Comparison of ENCODE assay signal across 26 mouse cellular contexts in genomic region chr10:105477623-105478238, GRCm38 (mm10).
DNase-seq lines count a peak whose midpoint lies in the region; ATAC-seq and TF ChIP-seq lines count a peak whose summit lies in the region.
"Had no signal": no experiment of that assay in that cellular context is flagged by ENCODE, and none has a peak within 500 bp of the region (broad histone marks: within the 10 kb centered on the region; RNA-seq: fewer than 3 reads in every experiment).

No protein-coding gene starts in this region.

- peak overlapping the region; percentile 39 for H3K4me3 ChIP-seq in cerebellum, adult 2 months (replicated peaks; ENCODE audit: insufficient read depth, low read depth, low read length)
- no peak overlapping the region for H3K4me3 ChIP-seq in hindbrain, embryonic 16.5 days (ENCODE audit: low read length)
- no peak overlapping the region for H3K4me3 ChIP-seq in hindbrain, embryonic 14.5 days (replicated peaks; ENCODE audit: low read length)
- no peak overlapping the region for H3K4me3 ChIP-seq in layer of hippocampus, adult 2 months
- no peak overlapping the region for H3K4me3 ChIP-seq in gastrocnemius, adult 2 months
- H3K4me3 ChIP-seq: embryonic facial prominence, embryonic 12.5 days; erythroblast, embryonic 14.5 days; forebrain, embryonic 13.5 days; heart, embryonic 15.5 days; intestine, embryonic 15.5 days; kidney, embryonic 15.5 days; megakaryocyte, embryonic 14.5 days; midbrain, embryonic 15.5 days; neural tube, embryonic 15.5 days; stomach, embryonic 15.5 days had no signal

- no peak overlapping the region for H3K4me2 ChIP-seq in hindbrain, embryonic 16.5 days (ENCODE audit: low read length)
- H3K4me2 ChIP-seq in hindbrain, embryonic 14.5 days (replicated peaks), result no peak overlapping the region
- H3K4me2 ChIP-seq: embryonic facial prominence, embryonic 12.5 days; forebrain, embryonic 13.5 days; heart, embryonic 15.5 days; intestine, embryonic 15.5 days; kidney, embryonic 15.5 days; liver, embryonic 11.5 days; midbrain, embryonic 15.5 days; neural tube, embryonic 15.5 days; stomach, embryonic 15.5 days had no signal

- ATAC-seq in hindbrain, embryonic 16.5 days, result 0 out of 2 replicates have a peak, but pooled peaks have one; percentile 24
- ATAC-seq in hindbrain, embryonic 14.5 days (ENCODE audit: low FRiP score), result no peak
- ATAC-seq: activated CD4-positive, CD25-positive, alpha-beta regulatory T cell, adult 4 months; CD4-positive, CD25-positive, alpha-beta regulatory T cell, adult 4 months; forebrain, embryonic 13.5 days; intestine, embryonic 15.5 days; midbrain, embryonic 15.5 days had no signal

- no peak for TF ChIP-seq POLR2A in cerebellum, adult 2 months (IDR thresholded peaks at IDR 0.05; ENCODE audit: borderline replicate concordance, insufficient read depth, low read length)

- H3K9ac ChIP-seq in hindbrain, embryonic 16.5 days (ENCODE audit: low read depth, low read length), result no peak overlapping the region
- H3K9ac ChIP-seq in hindbrain, embryonic 14.5 days, result no peak overlapping the region
- H3K9ac ChIP-seq: embryonic facial prominence, embryonic 12.5 days; forebrain, embryonic 13.5 days; heart, embryonic 15.5 days; intestine, embryonic 15.5 days; kidney, embryonic 15.5 days; midbrain, embryonic 15.5 days; neural tube, embryonic 15.5 days; stomach, embryonic 15.5 days had no signal

- 38% methylated on average over 18 of the region's 18 CpGs for WGBS in cerebellum, adult 2 months
- 76% methylated on average over 18 of the region's 18 CpGs for WGBS in hindbrain, embryonic 16.5 days
- 84% methylated on average over 18 of the region's 18 CpGs for WGBS in hindbrain, embryonic 14.5 days

- peaks cover 12% of the 10 kb centered on the region; the same call in 1 of the 2 replicates for H3K4me1 ChIP-seq in cerebellum, adult 2 months (ENCODE audit: control insufficient read depth, insufficient read depth, low read length)
- peaks cover 9% of the 10 kb centered on the region; the same call in 1 of the 2 replicates for H3K4me1 ChIP-seq in hindbrain, embryonic 16.5 days (ENCODE audit: control insufficient read depth, insufficient read depth, low read depth, low read length)
- H3K4me1 ChIP-seq in hindbrain, embryonic 14.5 days (replicated peaks; ENCODE audit: control insufficient read depth, insufficient read depth, low read length), result peaks cover 23% of the 10 kb centered on the region
- H3K4me1 ChIP-seq: embryonic facial prominence, embryonic 12.5 days; intestine, embryonic 15.5 days; megakaryocyte, embryonic 14.5 days; stomach, embryonic 15.5 days had no signal

- no peaks in the 10 kb centered on the region for H3K9me3 ChIP-seq in hindbrain, embryonic 16.5 days (ENCODE audit: control insufficient read depth, low read length)
- H3K9me3 ChIP-seq in hindbrain, embryonic 14.5 days (ENCODE audit: control insufficient read depth, low read length), result no peaks in the 10 kb centered on the region
- H3K9me3 ChIP-seq: embryonic facial prominence, embryonic 12.5 days; forebrain, embryonic 13.5 days; heart, embryonic 15.5 days; intestine, embryonic 15.5 days; kidney, embryonic 15.5 days; megakaryocyte, embryonic 14.5 days; midbrain, embryonic 15.5 days; neural tube, embryonic 15.5 days; stomach, embryonic 15.5 days had no signal

- H3K27ac ChIP-seq in cerebellum, adult 2 months (ENCODE audit: insufficient read depth, low read length), result no peak overlapping the region
- no peak overlapping the region for H3K27ac ChIP-seq in hindbrain, embryonic 16.5 days (ENCODE audit: low read depth, low read length)
- no peak overlapping the region for H3K27ac ChIP-seq in hindbrain, embryonic 14.5 days
- H3K27ac ChIP-seq in layer of hippocampus, adult 2 months, result no peak overlapping the region
- H3K27ac ChIP-seq in gastrocnemius, adult 2 months, result no peak overlapping the region
- H3K27ac ChIP-seq: embryonic facial prominence, embryonic 12.5 days; forebrain, embryonic 13.5 days; heart, embryonic 15.5 days; intestine, embryonic 15.5 days; kidney, embryonic 15.5 days; midbrain, embryonic 15.5 days; neural tube, embryonic 15.5 days; stomach, embryonic 15.5 days had no signal

- DNase-seq in cerebellum, adult 2 months, result peak in 1 of 2 experiments; percentile 24
- no peak for DNase-seq in cerebellum, adult 18-20 months
- DNase-seq in hindbrain, embryonic 14.5 days (ENCODE audit: low spot score), result no peak
- DNase-seq in left cerebral cortex, adult 18-20 months (ENCODE audit: low spot score in 2 of 2), result peak; percentile 4 to 10
- DNase-seq in right cerebral cortex, postnatal 14 days, result peak; percentile 12
- DNase-seq in layer of hippocampus, adult 2 months (ENCODE audit: low spot score in 2 of 2), result no peak
- no peak for DNase-seq in gastrocnemius, adult 2 months
- DNase-seq: adrenal gland, postnatal 14 days; cerebellum, adult 8-10 months; kidney, postnatal 4 days; lung, adult 18-20 months; lung, postnatal 14 days had no signal

- intact Hi-C loops in gastrocnemius, adult 2 months (cut with DNase I), result no loop called here

- no peaks in the 10 kb centered on the region for H3K36me3 ChIP-seq in hindbrain, embryonic 16.5 days (ENCODE audit: control insufficient read depth, insufficient read depth, low read length)
- H3K36me3 ChIP-seq in hindbrain, embryonic 14.5 days (replicated peaks; ENCODE audit: control insufficient read depth, insufficient read depth), result no peaks in the 10 kb centered on the region
- H3K36me3 ChIP-seq: embryonic facial prominence, embryonic 12.5 days; heart, embryonic 15.5 days; intestine, embryonic 15.5 days; kidney, embryonic 15.5 days; midbrain, embryonic 15.5 days; neural tube, embryonic 15.5 days; stomach, embryonic 15.5 days had no signal

- H3K27me3 ChIP-seq in cerebellum, adult 2 months (ENCODE audit: control insufficient read depth, insufficient read depth, low read length), result no peaks in the 10 kb centered on the region
- no peaks in the 10 kb centered on the region for H3K27me3 ChIP-seq in hindbrain, embryonic 16.5 days (replicated peaks; ENCODE audit: control insufficient read depth, insufficient read depth, low read length)
- H3K27me3 ChIP-seq in hindbrain, embryonic 14.5 days (ENCODE audit: control insufficient read depth, insufficient read depth, low read length), result no peaks in the 10 kb centered on the region
- H3K27me3 ChIP-seq: embryonic facial prominence, embryonic 12.5 days; heart, embryonic 15.5 days; intestine, embryonic 15.5 days; kidney, embryonic 15.5 days; megakaryocyte, embryonic 14.5 days; midbrain, embryonic 15.5 days; neural tube, embryonic 15.5 days; stomach, embryonic 15.5 days had no signal

- no peak for TF ChIP-seq CTCF in cerebellum, adult 2 months (IDR thresholded peaks at IDR 0.05; ENCODE audit: borderline replicate concordance, insufficient read depth, low read depth, low read length)
- no peak for TF ChIP-seq CTCF in layer of hippocampus, adult 2 months (conservative IDR thresholded peaks at IDR 0.05)
- no peak for TF ChIP-seq CTCF in gastrocnemius, adult 2 months (IDR thresholded peaks at IDR 0.05)

Comparison
In these comparisons a context has a peak if more than half of its experiments do, and no peak if none do; other contexts are left out.
1. DNase-seq: peak in left cerebral cortex, adult 18-20 months (2 of 2) and right cerebral cortex, postnatal 14 days (single experiment); none in cerebellum, adult 18-20 months (0 of 2), hindbrain, embryonic 14.5 days (single experiment), layer of hippocampus, adult 2 months (0 of 2) and gastrocnemius, adult 2 months (single experiment).